In genomic region chr7:139147360-139147759, GRCm38 (mm10) we compare ENCODE assay signal across 15 mouse cellular contexts.
A peak's percentile ranks its signal among the peaks of the same experiment; 100 is the strongest.
DNase-seq lines count a peak whose midpoint lies in the region; ATAC-seq and TF ChIP-seq lines count a peak whose summit lies in the region.
"Had no signal": no experiment of that assay in that cellular context is flagged by ENCODE, and none has a peak within 500 bp of the region (broad histone marks: within the 10 kb centered on the region; RNA-seq: fewer than 3 reads in every experiment).

No protein-coding gene starts in this region.

- no peaks in the 10 kb centered on the region for H3K36me3 ChIP-seq in hindbrain, embryonic 12.5 days
- no peaks in the 10 kb centered on the region for H3K36me3 ChIP-seq in midbrain, embryonic 16.5 days (ENCODE audit: control insufficient read depth, insufficient read depth, low read length)
- H3K36me3 ChIP-seq: embryonic facial prominence, embryonic 12.5 days; heart, embryonic 10.5 days; liver, embryonic 13.5 days had no signal

- no peak overlapping the region for H3K4me3 ChIP-seq in layer of hippocampus, adult 2 months
- no peak overlapping the region for H3K4me3 ChIP-seq in hindbrain, embryonic 12.5 days
- H3K4me3 ChIP-seq in midbrain, embryonic 16.5 days (ENCODE audit: low read depth, low read length): no peak overlapping the region
- H3K4me3 ChIP-seq: embryonic facial prominence, embryonic 12.5 days; heart, embryonic 10.5 days; liver, embryonic 13.5 days had no signal

- H3K4me2 ChIP-seq in hindbrain, embryonic 12.5 days (replicated peaks): no peak overlapping the region
- no peak overlapping the region for H3K4me2 ChIP-seq in midbrain, embryonic 16.5 days (ENCODE audit: low read length)
- H3K4me2 ChIP-seq: embryonic facial prominence, embryonic 12.5 days; liver, embryonic 13.5 days had no signal

- peaks cover 13% of the 10 kb centered on the region; the same call in 1 of the 2 replicates for H3K27me3 ChIP-seq in hindbrain, embryonic 12.5 days
- H3K27me3 ChIP-seq in midbrain, embryonic 16.5 days (ENCODE audit: control insufficient read depth, insufficient read depth, low read depth, low read length): no peaks in the 10 kb centered on the region

- peak overlapping the region; percentile 87 for H3K27ac ChIP-seq in layer of hippocampus, adult 2 months
- peak overlapping the region; percentile 40; the same call in 1 of the 2 replicates for H3K27ac ChIP-seq in hindbrain, embryonic 12.5 days
- H3K27ac ChIP-seq in midbrain, embryonic 16.5 days (ENCODE audit: low read length): peak overlapping the region; percentile 37; the same call in 1 of the 2 replicates
- H3K27ac ChIP-seq: embryonic facial prominence, embryonic 12.5 days; heart, embryonic 10.5 days; liver, embryonic 13.5 days had no signal

- peaks cover 34% of the 10 kb centered on the region for H3K4me1 ChIP-seq in hindbrain, embryonic 12.5 days
- peaks cover 20% of the 10 kb centered on the region for H3K4me1 ChIP-seq in midbrain, embryonic 16.5 days (ENCODE audit: control insufficient read depth, insufficient read depth, low read length)
- H3K4me1 ChIP-seq: liver, embryonic 13.5 days had no signal

- no peaks in the 10 kb centered on the region for H3K9me3 ChIP-seq in hindbrain, embryonic 12.5 days (replicated peaks)
- H3K9me3 ChIP-seq in midbrain, embryonic 16.5 days (replicated peaks; ENCODE audit: control insufficient read depth, low read length, poor library complexity, severe bottlenecking): no peaks in the 10 kb centered on the region
- H3K9me3 ChIP-seq: embryonic facial prominence, embryonic 12.5 days; heart, embryonic 10.5 days; liver, embryonic 13.5 days had no signal

- ATAC-seq in hindbrain, embryonic 12.5 days (ENCODE audit: low FRiP score): no peak; the same call in 1 of the 2 replicates
- no peak for ATAC-seq in midbrain, embryonic 16.5 days
- ATAC-seq: inflammation-experienced regulatory T-cells, adult 6 months; lung, postnatal 0 days had no signal

- peak; percentile 29 to 32 for DNase-seq in heart, postnatal 10 days
- no peak for DNase-seq in heart, postnatal 36 days
- DNase-seq in layer of hippocampus, adult 2 months (ENCODE audit: low spot score in 2 of 2): no peak
- DNase-seq in layer of hippocampus, adult 9-11 months: no peak
- DNase-seq in yolk sac, embryonic 10.5 days (ENCODE audit: low spot score): no peak
- DNase-seq in right cerebral cortex, postnatal 10 days (ENCODE audit: low spot score in 2 of 2): no peak
- DNase-seq: adrenal gland, adult 2 months; cerebellum, adult 18-20 months; liver, embryonic 13.5 days had no signal

- H3K9ac ChIP-seq in hindbrain, embryonic 12.5 days: no peak overlapping the region
- H3K9ac ChIP-seq in midbrain, embryonic 16.5 days (ENCODE audit: low read depth, low read length): 0 out of 2 replicates have a peak overlapping the region, but pooled peaks have one; percentile 17
- H3K9ac ChIP-seq: embryonic facial prominence, embryonic 12.5 days; liver, embryonic 13.5 days had no signal

- intact Hi-C loops in heart, postnatal 10 days (cut with DNase I): loop anchor here (5.0 kb wide), 1 partner anchor 40 kb away; no protein-coding TSS in a partner anchor
- intact Hi-C loops in heart, postnatal 36 days (cut with DNase I): loop anchor here (5.0 kb wide), 1 partner anchor 40 kb away; no protein-coding TSS in a partner anchor

- WGBS in hindbrain, embryonic 12.5 days: 48% methylated on average over 4 of the region's 4 CpGs
- WGBS in midbrain, embryonic 16.5 days: 39% methylated on average over 4 of the region's 4 CpGs

- TF ChIP-seq CTCF in layer of hippocampus, adult 2 months (conservative IDR thresholded peaks at IDR 0.05): no peak

Comparison
In these comparisons a context has a peak if more than half of its experiments do, and no peak if none do; other contexts are left out.
1. DNase-seq: peak in heart, postnatal 10 days (2 of 2); none in heart, postnatal 36 days (0 of 2), layer of hippocampus, adult 2 months (0 of 2), layer of hippocampus, adult 9-11 months (single experiment), yolk sac, embryonic 10.5 days (single experiment) and right cerebral cortex, postnatal 10 days (0 of 2).
2. H3K27ac ChIP-seq: peak in every context shown above with its lines; median percentile 87 in layer of hippocampus, adult 2 months; 40 in hindbrain, embryonic 12.5 days; 37 in midbrain, embryonic 16.5 days.